Mouse (Mus musculus): Measurements from ENCODE around the gene Smim20.

- TF ChIP-seq MAX (IDR thresholded peaks at IDR 0.05) (no peak), CTCF (IDR thresholded peaks at IDR 0.05; ENCODE audit: control insufficient read depth, insufficient read depth, insufficient read length) (no peak), USF1 (IDR thresholded peaks at IDR 0.05; ENCODE audit: low read depth) (no peak), FOSL1 (IDR thresholded peaks at IDR 0.05; ENCODE audit: insufficient read depth, low read length, poor library complexity, severe bottlenecking) (no peak), CEBPB (IDR thresholded peaks at IDR 0.05; ENCODE audit: low read depth) (no peak)
Measured at GRCm38 (mm10) chr5:53303941-53304340, 37.1 kb downstream of the Smim20 start.
